In the genomic region with DNA sequence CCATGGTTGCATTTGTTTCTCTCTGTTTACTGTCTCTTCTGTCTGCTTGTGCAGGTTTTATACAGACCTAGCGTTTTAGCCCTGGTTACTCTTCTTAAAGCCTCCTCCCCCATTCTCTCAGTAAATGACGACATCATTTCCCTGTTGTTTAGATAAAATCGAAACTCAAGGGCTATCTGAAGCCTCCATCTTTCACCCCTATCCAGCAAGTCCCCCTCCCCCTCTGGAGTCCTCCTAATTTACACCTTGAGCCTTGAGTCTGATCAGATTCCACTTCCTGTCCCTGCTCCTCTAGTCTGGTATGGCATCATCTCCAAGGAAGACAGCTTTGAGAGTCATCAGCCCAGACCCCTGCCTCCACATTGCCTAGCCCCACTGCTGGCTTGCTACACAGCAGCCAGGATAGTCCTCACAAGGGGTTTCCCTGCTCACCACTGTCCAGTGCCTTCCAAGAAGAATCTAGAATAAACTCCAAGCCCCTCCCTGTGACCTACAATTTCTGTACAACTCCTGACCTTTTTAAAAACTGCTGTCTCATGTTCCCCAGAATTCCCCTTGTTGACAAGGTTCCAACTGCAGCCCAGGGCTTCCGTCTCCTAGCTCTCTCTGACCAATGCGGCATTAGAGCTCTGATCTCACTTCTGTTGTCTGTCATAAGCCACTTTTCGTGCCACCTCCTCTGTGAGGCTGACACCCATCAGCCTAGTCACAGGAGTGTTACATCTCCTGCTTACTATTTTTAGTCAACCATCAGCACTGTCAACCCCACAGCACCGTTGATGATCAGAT, we compare ENCODE assay signal across 9 mouse cellular contexts. TPM values are rescaled to one million over a fixed set of nuclear protein-coding genes. Genes with fewer than 3 reads are reported as not detected.
DNase-seq lines count a peak whose midpoint lies in the region; ATAC-seq lines count a peak whose summit lies in the region.
"Had no signal": no experiment of that assay in that cellular context is flagged by ENCODE, and none has a peak within 500 bp of the region (broad histone marks: within the 10 kb centered on the region; RNA-seq: fewer than 3 reads in every experiment).

No protein-coding gene starts in this region.

- no peaks in the 10 kb centered on the region for H3K27me3 ChIP-seq in lung, embryonic 16.5 days (ENCODE audit: control insufficient read depth, insufficient read depth, low read depth, low read length)
- H3K27me3 ChIP-seq in heart, embryonic 10.5 days (ENCODE audit: insufficient read depth, poor library complexity, severe bottlenecking), result no peaks in the 10 kb centered on the region
- no peaks in the 10 kb centered on the region for H3K27me3 ChIP-seq in liver, embryonic 16.5 days (ENCODE audit: control insufficient read depth, insufficient read depth, low read depth, low read length)
- no peaks in the 10 kb centered on the region for H3K27me3 ChIP-seq in embryonic facial prominence, embryonic 10.5 days (replicated peaks; ENCODE audit: low read depth, poor library complexity, severe bottlenecking)

- no peak overlapping the region for H3K9ac ChIP-seq in lung, embryonic 16.5 days (ENCODE audit: low read length)
- no peak overlapping the region for H3K9ac ChIP-seq in liver, embryonic 16.5 days (ENCODE audit: low read depth, low read length)

- no peak overlapping the region for H3K4me2 ChIP-seq in lung, embryonic 16.5 days (ENCODE audit: low read depth, low read length)
- peak overlapping the region; percentile 34; the same call in 1 of the 2 replicates for H3K4me2 ChIP-seq in liver, embryonic 16.5 days (ENCODE audit: low read depth, low read length)

- peaks cover 4% of the 10 kb centered on the region; the same call in 1 of the 2 replicates for H3K4me1 ChIP-seq in lung, embryonic 16.5 days (replicated peaks; ENCODE audit: control insufficient read depth, insufficient read depth, low read length)
- H3K4me1 ChIP-seq in heart, embryonic 10.5 days, result peaks cover 10% of the 10 kb centered on the region
- H3K4me1 ChIP-seq in liver, embryonic 16.5 days (ENCODE audit: control insufficient read depth, low read depth, low read length), result peaks cover 4% of the 10 kb centered on the region; the same call in 1 of the 2 replicates
- peaks cover 8% of the 10 kb centered on the region for H3K4me1 ChIP-seq in embryonic facial prominence, embryonic 10.5 days

- WGBS in lung, embryonic 16.5 days, result 31% methylated on average over 7 of the region's 7 CpGs
- WGBS in heart, embryonic 10.5 days, result 34% methylated on average over 7 of the region's 7 CpGs
- WGBS in liver, embryonic 16.5 days (ENCODE audit: insufficient replicate concordance), result 9% methylated on average over 7 of the region's 7 CpGs
- WGBS in embryonic facial prominence, embryonic 10.5 days, result 71% methylated on average over 7 of the region's 7 CpGs

- peak; percentile 26; the same call in 1 of the 2 replicates for ATAC-seq in lung, embryonic 16.5 days (ENCODE audit: low read depth)
- ATAC-seq in liver, embryonic 16.5 days (ENCODE audit: low read depth), result peak; percentile 32; the same call in 1 of the 2 replicates
- no peak for ATAC-seq in frontal cortex, adult (ENCODE audit: low TSS enrichment)

- no peak overlapping the region for H3K4me3 ChIP-seq in lung, embryonic 16.5 days (ENCODE audit: low read length)
- H3K4me3 ChIP-seq in heart, embryonic 10.5 days, result no peak overlapping the region
- H3K4me3 ChIP-seq in liver, embryonic 16.5 days (ENCODE audit: low read depth, low read length), result no peak overlapping the region
- H3K4me3 ChIP-seq in embryonic facial prominence, embryonic 10.5 days, result no peak overlapping the region

- DNase-seq in lung, adult 18-20 months, result no peak
- no peak for DNase-seq in heart, embryonic 10.5 days (ENCODE audit: low spot score)
- peak; percentile 23 to 28 for DNase-seq in thymus, postnatal 36 days
- DNase-seq in embryonic facial prominence, embryonic 10.5 days (ENCODE audit: low spot score), result no peak
- DNase-seq in embryo, embryonic 11 days, result no peak

- H3K27ac ChIP-seq in lung, embryonic 16.5 days (ENCODE audit: low read length), result no peak overlapping the region
- peak overlapping the region; percentile 31 for H3K27ac ChIP-seq in heart, embryonic 10.5 days
- no peak overlapping the region for H3K27ac ChIP-seq in liver, embryonic 16.5 days (ENCODE audit: low read length)
- H3K27ac ChIP-seq in embryonic facial prominence, embryonic 10.5 days (replicated peaks), result no peak overlapping the region

- no peaks in the 10 kb centered on the region for H3K9me3 ChIP-seq in lung, embryonic 16.5 days (ENCODE audit: control insufficient read depth, low read length)
- no peaks in the 10 kb centered on the region for H3K9me3 ChIP-seq in heart, embryonic 10.5 days
- no peaks in the 10 kb centered on the region for H3K9me3 ChIP-seq in liver, embryonic 16.5 days (replicated peaks; ENCODE audit: control insufficient read depth, low read length)
- no peaks in the 10 kb centered on the region for H3K9me3 ChIP-seq in embryonic facial prominence, embryonic 10.5 days

- no peaks in the 10 kb centered on the region for H3K36me3 ChIP-seq in lung, embryonic 16.5 days (ENCODE audit: control insufficient read depth, insufficient read depth, low read length)
- H3K36me3 ChIP-seq in heart, embryonic 10.5 days, result no peaks in the 10 kb centered on the region
- no peaks in the 10 kb centered on the region for H3K36me3 ChIP-seq in liver, embryonic 16.5 days (ENCODE audit: control insufficient read depth, insufficient read depth)
- no peaks in the 10 kb centered on the region for H3K36me3 ChIP-seq in embryonic facial prominence, embryonic 10.5 days (replicated peaks)

RNA-seq across cellular contexts. Expression of gene Arl14, which starts 16.8 kb away (rescaled TPM):
- 1.1 TPM in 2 replicates for polyA plus RNA-seq in lung, embryonic 16.5 days (2015; fragmentation: Nextera tagmentation; extraction: Ambion mirVana)
- not detected in 2 replicates for polyA plus RNA-seq in heart, embryonic 10.5 days (2016; fragmentation: Nextera tagmentation; extraction: Ambion mirVana)
- not detected in 2 replicates for polyA plus RNA-seq in liver, embryonic 16.5 days (2015; fragmentation: Nextera tagmentation; extraction: Ambion mirVana)
- polyA plus RNA-seq in embryonic facial prominence, embryonic 10.5 days (2016; fragmentation: Nextera tagmentation; extraction: Ambion mirVana), result not detected in 2 replicates
- polyA plus RNA-seq: limb, embryonic 11.5 days had no signal

Comparison
In these comparisons a context has a peak if more than half of its experiments do, and no peak if none do; other contexts are left out.
1. DNase-seq: peak in thymus, postnatal 36 days (2 of 2); none in lung, adult 18-20 months (0 of 2), heart, embryonic 10.5 days (single experiment), embryonic facial prominence, embryonic 10.5 days (single experiment) and embryo, embryonic 11 days (single experiment).